Mouse (Mus musculus) retina, embryonic 14.5 days (tissue): Measurements from ENCODE around the gene Calm4.

Experiments
- DNase-seq: peaks from one replicate; pipeline ENCODE4 v3.0.0-alpha.2; 2015; ENCODE audit warnings: low spot score

The Calm4 gene

DNA sequence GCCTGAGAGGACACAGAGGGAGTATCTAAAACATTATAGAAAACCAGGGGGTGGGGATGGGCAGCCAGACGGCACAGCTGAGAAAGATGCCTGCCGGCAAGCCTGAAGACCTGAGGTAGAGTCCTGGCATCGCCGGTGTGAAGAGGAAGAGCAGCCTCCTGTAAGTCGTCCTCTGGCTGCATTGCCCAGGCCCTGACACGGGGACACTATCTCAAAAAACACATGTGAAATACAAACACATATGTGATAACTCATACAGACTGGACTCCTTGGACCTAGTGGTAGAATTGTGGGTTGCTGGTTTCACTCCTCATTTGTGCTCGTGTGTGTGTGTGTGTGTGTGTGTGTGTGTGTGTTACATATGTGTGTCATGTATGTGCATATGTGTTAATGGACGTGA, 23.7 kb downstream of the Calm4 start:
- DNase-seq = no peak

- no peak for DNase-seq
Measured at GRCm38 (mm10) chr13:3862325-3862724, 24.8 kb downstream of the Calm4 start.

GRCm38 (mm10) chr13:3862922-3863580, 25.5 kb downstream of the Calm4 start:
- DNase-seq = no peak

DNA sequence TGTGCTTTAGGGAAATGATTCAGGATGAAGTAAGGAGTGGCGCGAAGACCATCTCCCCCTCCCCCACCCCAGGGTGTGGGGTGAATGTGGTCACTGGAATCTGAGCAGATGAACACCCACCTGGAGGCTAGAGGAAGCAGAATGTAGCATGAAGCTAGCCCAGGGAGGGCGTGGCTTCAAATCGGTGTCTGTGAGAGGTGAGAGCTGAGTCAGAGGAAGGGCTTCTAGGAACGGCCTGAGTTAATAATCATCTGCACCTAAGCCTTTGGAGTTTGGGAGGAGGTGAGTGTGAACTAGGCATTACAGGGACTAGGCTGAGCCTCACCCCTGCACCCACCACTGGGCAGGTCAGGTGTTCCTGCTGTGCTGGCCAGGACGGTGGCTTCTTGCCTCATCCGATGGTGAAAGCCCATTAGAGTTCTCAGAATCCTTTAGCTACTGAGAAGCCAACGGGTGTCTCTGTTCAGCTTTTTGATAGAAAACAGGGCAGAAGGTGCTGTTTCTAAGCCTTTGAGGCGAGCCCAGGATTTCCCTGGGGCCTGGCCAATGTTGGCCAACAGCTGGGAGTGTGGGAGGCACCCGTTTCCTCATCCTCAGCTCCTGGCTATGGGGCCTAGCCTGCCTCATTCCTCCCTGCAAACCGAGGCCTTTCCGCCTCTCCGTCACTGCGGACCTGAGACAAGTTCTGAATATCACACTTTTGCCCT, 28.2 kb downstream of the Calm4 start:
- no peak for DNase-seq

DNA sequence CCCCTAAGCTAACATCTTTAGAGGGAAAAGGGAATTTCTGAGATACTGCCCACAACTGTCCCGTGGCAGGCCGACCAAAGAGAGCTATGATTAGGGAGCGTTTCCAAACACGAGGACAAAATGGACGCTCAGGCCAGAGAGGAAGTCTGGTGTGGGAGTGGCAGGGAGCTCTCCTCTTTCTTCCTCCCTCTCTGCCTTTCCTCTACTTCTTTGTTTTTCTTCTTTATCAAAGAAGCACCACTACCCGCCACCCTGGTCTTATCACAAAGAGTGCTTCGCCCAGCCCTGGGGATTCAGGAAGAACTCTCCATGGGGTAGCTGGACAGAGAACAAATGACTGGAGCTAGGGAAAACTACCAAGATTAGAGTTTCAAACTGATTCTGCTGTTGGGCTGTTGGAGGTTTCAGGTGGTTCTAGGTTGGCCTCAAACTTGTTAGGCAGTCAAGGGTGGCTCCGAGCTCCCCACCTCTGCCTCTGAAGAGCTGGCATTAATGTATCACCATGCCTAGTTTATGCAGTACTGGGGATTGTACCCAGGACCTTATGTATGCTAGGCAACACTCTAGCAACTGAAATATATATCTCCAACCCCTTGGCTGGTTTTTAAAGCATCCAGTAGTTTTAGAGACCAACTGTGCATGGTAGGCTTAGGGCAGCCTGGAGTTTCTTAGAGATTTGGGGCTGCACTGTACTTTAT, 28.9 kb downstream of the Calm4 start:
- no peak for DNase-seq

DNA sequence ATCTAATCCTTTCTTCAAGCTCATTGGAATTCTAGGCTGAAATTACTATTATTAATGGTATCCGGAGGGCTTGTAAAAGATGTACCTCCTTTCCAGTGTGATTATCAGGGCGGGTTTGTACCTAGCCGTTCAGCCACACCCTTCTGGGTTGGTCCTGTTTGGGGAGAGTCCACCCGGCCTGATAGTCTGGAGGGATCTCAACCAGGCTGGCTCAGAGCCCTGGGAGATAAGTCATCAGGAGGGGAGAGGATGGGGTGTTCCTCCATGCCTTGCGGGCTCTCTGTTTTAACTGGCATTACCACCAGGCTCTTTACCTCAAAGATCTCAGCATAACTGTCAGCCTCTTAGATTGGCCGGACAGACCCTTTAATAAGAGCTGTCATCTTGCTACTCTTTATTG, 29.6 kb downstream of the Calm4 start:
- no peak for DNase-seq

GRCm38 (mm10) chr13:3869901-3870300, 32.3 kb downstream of the Calm4 start:
- no peak for DNase-seq

- no peak for DNase-seq
Measured at GRCm38 (mm10) chr13:3872832-3873231, 35.3 kb downstream of the Calm4 start.

DNA sequence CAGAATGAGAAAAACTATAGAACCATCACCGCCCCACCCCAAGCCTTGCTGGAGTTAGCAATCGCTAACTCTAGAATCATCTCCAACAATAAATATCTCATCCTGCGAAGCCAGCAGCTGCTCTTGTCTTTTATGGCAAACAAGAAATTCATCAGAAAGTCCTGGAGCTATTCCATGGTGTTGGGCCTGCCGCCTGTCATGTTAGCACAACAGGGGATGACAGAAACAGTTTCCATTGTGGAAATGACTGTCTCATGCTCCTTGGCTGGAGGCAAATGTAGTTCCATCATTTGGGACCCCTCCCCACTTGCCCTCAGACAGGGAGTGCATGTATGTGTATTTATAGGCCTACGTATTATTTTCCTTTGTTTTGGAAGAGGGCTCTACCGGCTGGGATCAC, 38.9 kb downstream of the Calm4 start:
- DNase-seq = no peak

- DNase-seq = no peak
Measured at GRCm38 (mm10) chr13:3877185-3877584, 39.6 kb downstream of the Calm4 start.

- DNase-seq = peak; percentile 51
Measured at GRCm38 (mm10) chr13:3877679-3878220, 40.2 kb downstream of the Calm4 start.

GRCm38 (mm10) chr13:3886663-3887062, 49.1 kb downstream of the Calm4 start:
- no peak for DNase-seq
